Mouse (Mus musculus) spleen, adult 2 months (tissue): Measurements from ENCODE around the gene Spred2.

Experiments
- CTCF ChIP-seq: fragments of 200-500 bp; IDR thresholded peaks from 2 replicates; pipeline ENCODE4 v1.5.1; 2011; ENCODE audit warnings: mild to moderate bottlenecking, inconsistent platforms; ENCODE audit not compliant: insufficient read depth, insufficient read length, insufficient replicate concordance; ENCODE audit errors: extremely low read depth
- POLR2A ChIP-seq: fragments of 200-500 bp; IDR thresholded peaks from 2 replicates; pipeline ENCODE4 v1.6.1; 2011; ENCODE audit warnings: low read depth, low read length, inconsistent platforms

DNA sequence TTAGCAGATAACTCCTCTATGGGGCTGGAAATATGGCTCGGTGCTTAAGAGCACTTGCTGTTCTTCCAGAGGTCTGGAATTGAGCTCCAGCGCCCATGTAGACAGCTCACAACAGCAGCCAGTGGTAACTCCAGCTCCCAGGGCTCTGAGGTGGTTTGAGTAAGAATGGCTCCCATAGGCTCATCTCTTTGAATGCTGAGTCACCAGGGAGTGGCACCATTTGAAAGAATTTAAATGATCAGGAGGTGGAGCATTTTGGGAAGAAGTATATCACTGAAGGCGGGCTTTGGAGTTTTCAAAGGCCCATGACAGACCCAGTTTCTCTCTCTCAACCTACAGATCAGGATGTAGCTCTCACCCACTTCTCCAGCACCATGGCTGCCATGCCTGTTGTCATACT is 13.0 kb upstream of the Spred2 start:
- TF ChIP-seq CTCF (no peak), POLR2A (no peak)
